Mouse (Mus musculus) T-helper 2 cell (primary cell): ENCODE measurements around the gene Gimap1.

Experiments used
- in situ Hi-C: fragments of 300-600 bp; cut with MboI, MseI; formaldehyde crosslinking; loops from one replicate; pipeline ENCODE4 v1.15.1; 2025; ENCODE audit warnings: high pct_unique_total_duplicates

Gimap1 gene

DNA sequence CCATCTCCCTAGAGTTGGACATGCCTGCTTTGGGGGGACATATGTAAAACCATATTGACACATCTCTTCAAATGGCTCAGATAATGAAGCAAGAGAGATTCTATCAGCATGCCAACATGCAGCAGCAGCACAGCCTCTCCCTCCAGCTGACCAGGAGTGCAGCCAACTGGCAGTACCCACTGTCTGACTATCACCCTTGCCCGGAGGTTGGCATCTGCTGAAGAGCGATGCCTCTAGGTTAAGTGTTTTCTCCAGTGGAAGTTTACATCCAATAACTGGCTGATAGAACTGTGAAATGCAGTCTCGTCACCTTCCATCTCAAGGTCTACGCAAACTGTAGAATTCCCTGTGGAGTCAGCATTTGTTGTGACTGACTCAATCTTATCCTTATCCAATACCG is 1.2 kb upstream of the Gimap1 start:
- in situ Hi-C loops: no loop called here

DNA sequence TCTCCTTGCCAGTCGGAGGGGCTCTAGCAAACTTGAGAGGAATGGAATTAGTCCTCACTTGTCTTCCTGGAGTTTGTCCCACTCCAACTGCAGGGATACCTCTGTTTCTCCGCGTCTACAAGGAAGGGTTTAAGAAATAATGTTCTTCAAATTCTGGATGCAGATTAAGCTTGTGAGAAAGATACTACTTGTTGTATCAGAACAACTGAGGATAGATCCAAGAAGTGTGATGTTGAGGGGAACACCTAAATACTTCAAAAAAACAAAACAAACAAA is 864 bp downstream of the Gimap1 start:
- in situ Hi-C loops: loop anchor here (5.0 kb wide), 2 partner anchors 37 to 62 kb away; partner anchors contain the start of gene Gimap9

DNA sequence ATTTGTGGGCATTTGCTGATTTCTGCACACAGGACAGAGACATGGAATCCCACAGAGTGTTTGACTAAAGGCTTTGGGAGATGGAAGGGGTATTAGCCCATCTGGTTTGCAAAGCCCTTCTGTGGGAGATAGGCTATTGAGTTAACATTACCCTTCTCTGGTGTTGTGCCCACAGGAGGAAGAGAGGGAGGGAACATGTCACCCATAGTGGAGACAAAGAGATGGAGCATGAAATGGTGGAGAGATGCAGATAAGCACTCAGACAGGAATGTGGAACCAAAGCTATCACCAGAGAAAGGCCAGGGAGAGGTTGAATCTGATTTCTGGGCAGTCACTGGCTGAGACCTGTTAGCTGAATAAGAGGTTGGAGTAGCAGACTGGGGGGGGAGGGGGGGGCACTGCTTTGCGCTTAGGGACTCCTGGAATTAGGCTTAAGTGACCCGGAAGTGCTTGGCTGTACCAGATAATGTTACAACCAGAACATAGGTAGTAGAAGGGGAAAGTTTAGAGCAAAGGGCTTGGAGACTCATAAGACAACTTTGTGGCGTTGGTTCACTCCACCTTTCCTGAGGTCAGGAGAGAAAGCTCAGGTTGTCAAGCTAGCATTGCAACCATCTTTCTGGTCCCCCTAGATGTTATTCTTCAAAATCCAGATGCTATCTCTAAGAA is 1.8 kb downstream of the Gimap1 start:
- in situ Hi-C loops: loop anchor here (5.0 kb wide), 2 partner anchors 38 to 63 kb away; partner anchors contain the start of gene Gimap9

DNA sequence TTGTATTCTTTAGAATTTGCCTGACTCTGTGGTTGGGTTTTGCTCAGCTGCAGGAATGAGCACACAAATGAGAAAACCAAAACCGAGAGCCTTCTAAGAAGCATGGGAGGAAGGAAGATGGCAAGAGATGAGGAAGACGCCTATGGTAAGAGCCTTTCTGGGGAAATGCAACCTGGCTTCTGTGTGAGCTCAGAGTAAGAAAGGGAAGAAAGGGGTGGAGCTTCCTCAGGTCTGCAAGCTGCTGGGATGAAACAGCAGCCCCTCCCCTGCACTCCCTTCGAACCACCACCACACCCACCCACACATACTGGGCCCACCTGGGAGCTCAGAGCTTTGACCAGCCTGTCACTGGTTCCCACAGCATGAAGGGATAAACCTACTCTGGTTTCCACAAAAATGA is 2.4 kb downstream of the Gimap1 start:
- in situ Hi-C loops: loop anchor here (5.0 kb wide), 2 partner anchors 39 to 64 kb away; partner anchors contain the start of gene Gimap9

DNA sequence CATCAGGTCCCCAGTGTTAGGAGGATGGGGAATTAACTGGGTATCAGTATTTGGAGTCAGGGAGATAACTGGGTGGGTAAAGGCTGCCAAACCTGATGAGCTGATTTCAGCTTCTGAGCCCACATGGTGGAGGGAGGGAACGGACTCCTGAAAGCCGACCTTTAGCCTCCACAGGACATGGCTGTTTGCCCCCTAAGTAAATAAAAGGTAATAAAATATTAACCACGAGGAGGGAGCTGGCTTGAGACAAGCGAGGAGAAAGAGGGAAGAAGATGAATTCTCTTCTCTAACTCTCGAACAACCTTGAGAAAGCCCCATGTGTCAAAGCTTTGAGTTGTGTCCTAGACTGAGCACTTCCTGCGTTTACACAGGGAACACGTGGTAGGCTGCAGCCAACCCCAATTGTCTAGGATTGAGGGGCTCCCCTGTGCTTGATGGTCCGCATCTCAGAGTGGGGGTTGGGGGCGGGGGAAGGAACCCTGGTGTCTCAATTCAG is 2.9 kb downstream of the Gimap1 start:
- in situ Hi-C loops: loop anchor here (5.0 kb wide), 2 partner anchors 39 to 64 kb away; partner anchors contain the start of gene Gimap9

DNA sequence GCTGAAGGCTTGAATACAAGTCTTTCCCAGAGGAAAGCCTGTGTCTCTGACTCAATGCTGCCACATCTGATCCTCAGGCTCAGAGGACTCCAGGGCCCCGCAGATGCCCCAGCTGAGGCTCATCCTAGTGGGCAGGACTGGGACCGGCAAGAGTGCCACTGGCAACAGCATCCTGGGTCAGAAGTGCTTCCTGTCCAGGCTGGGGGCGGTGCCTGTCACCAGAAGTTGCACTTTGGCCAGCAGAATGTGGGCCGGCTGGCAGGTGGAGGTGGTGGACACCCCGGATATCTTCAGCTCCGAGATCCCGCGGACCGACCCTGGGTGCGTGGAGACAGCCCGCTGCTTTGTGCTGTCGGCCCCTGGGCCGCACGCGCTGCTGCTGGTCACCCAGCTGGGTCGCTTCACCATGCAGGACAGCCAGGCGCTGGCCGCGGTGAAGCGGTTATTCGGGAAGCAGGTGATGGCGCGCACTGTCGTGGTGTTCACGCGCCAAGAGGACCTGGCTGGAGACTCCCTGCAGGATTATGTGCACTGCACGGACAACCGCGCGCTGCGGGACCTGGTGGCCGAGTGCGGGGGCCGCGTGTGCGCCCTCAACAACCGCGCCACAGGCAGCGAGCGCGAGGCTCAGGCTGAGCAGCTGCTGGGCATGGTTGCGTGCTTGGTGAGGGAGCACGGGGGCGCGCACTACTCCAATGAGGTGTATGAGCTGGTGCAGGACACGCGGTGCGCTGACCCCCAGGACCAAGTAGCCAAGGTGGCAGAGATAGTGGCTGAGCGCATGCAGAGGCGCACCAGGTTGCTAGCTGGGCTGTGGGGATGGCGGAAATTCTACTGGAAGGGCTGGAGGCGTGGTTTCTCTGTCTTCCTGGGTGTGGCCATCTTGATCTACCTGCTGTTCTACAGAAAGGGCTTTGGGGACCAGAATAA is 3.8 kb downstream of the Gimap1 start:
- in situ Hi-C loops: loop anchor here (5.0 kb wide), 2 partner anchors 40 to 65 kb away; partner anchors contain the start of gene Gimap9

DNA sequence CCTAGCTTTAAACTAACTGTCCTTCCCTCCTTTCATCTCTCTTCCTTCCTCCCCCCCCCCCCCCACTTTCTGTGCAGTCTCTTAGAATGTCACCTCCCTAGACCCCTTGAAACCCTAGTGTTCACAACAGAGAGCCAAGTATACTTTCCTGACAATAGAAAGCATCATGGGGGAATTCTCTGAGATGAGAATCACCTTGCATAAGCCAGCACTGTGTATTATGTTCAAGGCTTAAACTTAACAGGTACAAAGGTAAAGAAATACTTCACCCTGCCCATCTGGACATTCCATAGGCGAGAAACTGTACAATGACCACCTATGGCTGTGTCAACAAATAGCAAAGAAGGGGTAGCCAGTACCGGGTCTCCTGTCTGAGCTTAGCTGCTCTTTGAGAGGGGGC is 6.6 kb downstream of the Gimap1 start:
- in situ Hi-C loops: no loop called here

DNA sequence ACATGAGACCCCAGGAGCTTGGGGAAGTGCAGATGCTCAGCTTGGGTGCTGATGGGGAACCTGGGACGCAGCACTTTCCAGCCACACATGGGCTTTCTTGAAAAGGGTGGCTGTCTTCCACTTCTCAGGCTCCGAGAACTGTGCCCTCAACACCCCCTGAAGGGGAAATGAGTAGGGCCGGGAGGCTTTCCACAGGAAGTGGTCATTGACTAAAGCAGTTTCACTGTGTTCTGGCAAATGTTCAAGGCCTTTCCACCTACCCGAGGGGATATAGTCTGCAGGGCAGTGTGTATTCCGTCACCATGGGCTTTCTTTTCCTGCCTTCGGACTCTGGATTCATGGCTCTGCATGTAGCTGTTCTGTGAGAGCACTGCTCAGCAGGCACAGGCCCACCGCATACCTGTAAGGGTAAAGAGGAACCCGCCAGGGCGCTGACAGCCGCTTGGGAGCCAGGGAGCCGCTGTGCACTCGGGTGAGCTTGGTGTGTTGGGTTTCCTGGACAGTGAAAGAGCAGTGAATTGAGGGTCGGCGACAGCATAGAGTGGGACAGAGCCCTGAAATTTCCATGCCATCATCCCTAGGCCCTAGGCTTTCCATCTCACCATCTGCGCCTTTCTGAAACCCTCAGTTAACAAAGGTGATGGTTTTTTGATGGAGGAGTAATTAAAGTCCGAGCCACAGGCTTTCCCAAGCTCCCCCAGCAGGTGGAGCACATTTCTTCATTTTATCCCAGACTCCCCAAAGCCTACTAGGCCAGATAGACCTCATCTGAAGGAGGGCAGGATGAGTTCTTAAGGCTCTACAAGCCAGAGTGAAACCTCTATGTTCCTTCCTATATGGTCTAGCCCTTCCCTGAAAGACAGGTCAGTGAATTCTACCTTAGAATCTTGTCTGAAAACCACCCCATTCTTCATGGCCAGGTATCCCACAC is 7.4 kb downstream of the Gimap1 start, which contains the start of gene Gimap5:
TSS of gene Gimap5 (plus strand) at position 239 of the 931 bp plus-strand sequence.
- in situ Hi-C loops: no loop called here

DNA sequence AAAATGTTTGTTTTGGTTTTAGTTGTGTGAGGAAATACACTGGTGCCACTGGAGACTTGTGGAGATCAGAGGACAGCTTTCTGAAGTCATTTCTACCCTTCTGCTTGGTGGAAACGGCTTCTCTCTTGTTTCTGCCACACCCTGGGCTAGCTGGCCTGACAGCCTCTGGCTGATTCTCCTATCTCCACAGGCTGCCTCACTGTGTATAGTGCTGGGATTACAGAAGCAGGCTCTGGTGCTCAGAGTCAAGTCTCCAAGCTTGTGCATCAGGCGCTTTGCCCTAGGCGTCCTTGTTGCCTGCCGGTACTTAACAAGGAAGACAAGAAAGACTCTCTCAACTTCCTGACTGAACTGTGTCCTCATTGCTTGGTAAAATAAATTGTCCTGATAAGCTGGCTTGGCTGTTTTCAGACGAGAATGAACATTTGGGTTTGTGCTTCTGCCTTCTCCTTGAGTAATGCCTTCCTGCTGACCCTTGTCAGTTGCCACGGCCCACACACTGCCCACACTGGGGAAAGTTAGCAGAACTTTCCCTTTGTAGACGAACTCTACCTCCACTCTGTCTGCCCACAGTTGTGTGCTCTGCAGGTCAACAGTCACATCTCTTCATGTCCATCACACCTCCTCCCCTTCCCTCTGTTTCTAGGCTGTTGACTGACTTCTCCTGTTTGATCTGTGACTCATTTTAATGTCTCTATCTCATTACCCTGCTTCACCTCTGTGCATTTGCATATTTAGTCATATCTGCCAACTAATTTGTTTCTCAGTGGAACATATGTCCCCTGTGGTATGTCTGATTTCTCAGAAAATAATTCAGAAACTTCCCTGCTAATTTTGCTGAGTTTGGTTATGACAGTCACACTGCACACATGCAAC is 8.5 kb downstream of the Gimap1 start:
- in situ Hi-C loops: no loop called here

DNA sequence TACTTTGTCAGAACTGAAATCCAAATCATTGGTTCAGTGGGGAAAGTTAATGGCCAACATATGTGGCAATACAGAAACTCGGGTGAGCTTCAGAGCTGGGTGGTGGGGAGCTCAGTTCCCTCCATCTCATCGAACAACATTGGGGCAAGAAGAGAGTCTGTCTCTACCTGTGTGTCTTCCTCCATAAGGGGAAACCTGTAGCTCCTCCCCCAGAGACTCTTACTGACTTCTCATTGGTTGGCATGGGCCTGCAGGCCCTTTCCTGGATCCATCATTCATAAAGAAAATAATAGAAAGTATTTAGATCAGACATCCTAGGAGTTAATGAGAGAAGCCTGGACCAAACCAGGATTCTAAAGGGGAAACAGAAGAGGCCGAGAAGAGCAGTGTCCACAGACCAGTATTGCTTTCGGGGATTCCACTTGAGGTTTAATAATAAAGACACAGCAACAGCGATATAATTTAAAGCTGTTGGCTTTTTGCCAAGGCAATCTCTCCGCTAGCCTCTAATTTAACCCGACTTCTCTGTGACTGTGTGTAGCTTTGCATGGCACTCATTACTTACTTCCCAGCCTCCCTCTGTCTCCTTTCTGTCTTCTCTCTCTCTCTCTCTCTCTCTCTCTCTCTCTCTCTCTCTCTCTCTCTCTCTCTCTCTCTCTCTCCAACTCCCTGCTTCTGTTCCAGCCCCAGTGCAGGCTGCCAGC is 24.9 kb downstream of the Gimap1 start:
- in situ Hi-C loops: no loop called here

DNA sequence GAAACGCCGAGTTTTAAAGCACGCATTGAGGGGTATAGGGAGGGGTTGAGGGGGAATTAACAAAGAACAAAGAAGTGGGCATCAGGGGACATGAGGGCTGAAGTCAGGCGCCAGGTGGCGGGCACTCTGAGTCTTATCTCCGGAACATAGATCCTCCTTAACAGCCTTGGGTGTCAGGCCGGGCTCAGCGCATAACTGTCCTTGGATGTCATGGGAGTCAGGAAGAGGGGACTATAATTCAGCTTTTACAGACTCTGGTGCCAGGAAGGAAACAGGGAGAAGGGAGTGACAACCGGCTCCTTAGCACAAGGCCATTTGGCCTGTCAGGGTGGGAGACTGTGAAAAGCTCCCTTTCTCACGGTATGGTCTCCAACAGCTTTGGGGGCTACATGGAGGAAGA is 25.6 kb downstream of the Gimap1 start:
- in situ Hi-C loops: no loop called here

DNA sequence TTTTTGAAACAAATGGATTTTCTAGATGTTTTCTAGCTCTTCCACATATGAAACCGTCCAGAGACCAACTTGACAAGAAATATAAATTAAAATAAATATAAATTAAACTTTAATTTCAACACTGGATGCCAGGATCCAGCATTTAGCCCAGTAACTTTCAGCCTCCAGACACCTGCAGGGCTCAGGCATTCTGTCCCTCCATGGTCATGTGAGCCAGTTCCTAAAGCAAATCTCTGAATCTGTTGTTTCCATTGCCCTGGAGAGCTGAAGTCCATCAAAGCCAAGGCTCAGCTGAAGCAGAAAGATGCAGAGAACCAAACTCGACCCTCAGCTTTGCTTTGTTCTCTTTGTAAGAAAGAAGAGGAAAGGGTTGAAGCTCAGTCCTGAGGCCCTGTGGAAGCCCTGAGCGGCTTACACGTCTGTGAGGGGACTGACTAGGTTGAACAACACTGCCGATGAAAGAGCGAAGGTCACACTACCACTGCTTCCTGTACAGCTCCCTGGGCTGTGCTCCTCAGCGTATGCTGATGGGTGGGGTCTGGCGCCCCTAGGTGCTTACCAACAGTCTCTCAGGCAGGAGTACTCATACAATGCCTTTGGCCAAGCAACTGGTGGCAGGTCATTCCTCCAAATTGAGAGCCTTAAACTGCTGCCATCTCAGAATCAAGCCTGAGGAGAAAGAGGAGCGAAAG is 29.5 kb downstream of the Gimap1 start:
- in situ Hi-C loops: no loop called here

DNA sequence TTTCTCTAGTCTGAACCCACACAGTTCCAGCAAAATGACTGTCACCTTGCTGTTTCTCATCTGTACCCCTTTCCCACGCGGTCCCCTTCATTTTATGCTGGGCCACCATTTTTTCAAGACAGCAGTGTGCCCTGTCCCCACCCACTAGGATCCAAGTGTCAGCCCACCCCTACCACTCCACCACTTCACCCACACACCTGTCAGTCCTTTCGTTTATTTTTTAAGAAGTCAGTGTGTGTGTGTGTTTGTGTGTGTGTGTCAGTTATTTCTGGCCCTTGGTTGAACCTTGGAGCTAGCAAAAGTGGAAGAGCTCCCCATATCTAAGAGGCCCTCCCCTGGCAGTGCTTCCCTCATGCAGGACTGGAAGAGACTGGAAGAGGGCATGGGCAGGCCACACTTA is 30.1 kb downstream of the Gimap1 start:
- in situ Hi-C loops: no loop called here

DNA sequence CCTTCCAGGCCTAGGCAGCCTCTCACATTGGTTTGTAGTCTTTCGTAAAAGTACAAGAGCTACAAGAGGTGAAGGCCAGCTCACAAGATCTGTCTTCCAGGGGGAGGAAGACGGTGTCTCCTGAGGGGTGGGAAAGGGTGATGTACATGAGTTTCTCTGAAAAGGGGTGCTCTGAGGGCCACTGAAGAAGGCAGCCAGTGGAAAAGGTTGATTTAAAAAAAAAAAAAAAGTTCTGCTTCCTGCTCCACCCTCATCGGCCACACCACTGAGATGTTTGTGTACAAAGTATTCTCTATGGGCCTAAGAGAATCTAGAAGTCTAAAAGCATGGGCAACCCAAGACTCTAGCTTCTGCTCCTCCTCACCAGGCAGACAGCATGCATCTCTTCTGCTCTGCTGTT is 31.8 kb downstream of the Gimap1 start, which contains the start of gene Gimap3:
TSS of gene Gimap3 (minus strand) at position 156 of the 400 bp plus-strand sequence.
- in situ Hi-C loops: loop anchor here (5.0 to 10.0 kb wide), 2 partner anchors 123 to 236 kb away; partner anchors contain the start of genes Atp6v0e2 and Gimap8

DNA sequence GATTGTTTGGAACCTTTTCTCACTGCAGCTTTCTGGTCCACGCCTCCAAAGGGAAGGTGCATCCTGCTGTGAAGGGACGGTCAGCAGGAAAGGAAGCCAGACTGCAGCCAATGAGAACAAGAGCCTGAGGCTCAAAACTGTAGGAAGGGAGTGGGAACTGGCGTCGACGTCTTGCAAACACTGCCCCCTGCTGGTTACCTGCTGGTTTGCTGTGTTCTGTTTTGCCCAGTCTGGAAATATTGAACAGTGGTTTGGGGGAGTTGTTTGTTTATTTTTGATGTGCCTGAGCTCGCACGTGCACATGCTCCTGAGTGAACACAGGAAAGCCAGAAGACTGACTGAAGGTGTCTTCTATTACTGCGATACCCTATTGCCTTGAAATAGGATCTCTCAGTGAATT is 33.2 kb downstream of the Gimap1 start:
- in situ Hi-C loops: loop anchor here (5.0 to 10.0 kb wide), 2 partner anchors 125 to 237 kb away; partner anchors contain the start of genes Atp6v0e2 and Gimap8

DNA sequence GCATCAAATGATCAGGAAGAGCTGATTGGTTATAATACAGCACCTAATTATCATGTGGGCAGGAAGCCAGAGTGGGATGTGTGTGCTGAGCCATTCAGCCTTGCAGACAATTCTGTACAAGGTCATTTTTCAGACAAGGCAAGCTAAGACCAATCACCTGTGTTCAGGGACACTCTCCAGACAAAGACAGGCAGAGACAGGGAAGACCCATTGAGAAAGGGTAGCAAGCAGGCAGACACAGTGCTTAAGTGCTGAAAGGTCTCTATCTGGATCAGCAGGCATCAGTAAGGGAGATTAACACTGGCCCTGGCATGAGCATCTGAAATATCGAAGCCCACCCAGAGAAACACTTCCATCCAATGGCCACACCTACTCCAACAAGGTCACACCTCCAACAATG is 45.6 kb downstream of the Gimap1 start:
- in situ Hi-C loops: loop anchor here (10.0 kb wide), 1 partner anchor 840 kb away; no protein-coding TSS in a partner anchor

DNA sequence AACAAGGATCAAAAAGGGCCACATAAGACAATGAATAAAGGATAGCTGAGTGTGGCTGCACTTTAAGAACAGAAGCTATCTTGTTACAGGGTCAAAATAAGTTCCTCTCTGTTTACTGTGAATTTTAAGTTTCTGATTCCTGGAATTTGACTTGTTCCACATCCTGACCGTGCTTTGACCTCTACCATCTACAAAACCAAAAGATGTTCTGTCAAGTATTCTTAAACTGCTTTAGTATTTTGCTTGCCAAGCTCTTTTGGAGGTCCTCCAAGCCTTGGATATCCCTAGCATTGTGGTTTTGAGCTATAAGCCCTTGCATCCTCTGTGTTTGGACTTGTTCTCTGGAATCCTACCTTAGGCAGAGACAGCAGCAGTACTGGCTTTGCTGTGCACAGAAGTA is 46.3 kb downstream of the Gimap1 start:
- in situ Hi-C loops: loop anchor here (10.0 kb wide), 1 partner anchor 840 kb away; no protein-coding TSS in a partner anchor

DNA sequence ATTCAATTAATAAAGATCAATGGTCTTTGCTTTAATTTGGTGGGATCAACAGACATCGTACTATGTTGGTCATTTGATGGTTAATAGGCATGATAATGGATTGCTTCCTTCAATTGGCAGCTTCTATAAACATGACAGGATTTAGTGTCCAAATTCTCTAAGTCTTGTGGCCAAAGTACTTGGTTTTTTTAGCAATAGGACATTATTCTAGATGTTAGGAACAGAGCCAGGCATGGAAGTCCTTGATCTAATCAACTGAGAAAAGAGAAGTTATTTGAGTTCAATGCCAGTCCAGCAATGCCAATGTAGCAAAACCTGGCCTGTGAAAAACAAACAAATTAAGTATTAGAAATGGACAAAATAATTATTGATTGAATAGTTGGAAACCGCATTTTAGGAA is 46.7 kb downstream of the Gimap1 start:
- in situ Hi-C loops: loop anchor here (10.0 kb wide), 1 partner anchor 841 kb away; no protein-coding TSS in a partner anchor

DNA sequence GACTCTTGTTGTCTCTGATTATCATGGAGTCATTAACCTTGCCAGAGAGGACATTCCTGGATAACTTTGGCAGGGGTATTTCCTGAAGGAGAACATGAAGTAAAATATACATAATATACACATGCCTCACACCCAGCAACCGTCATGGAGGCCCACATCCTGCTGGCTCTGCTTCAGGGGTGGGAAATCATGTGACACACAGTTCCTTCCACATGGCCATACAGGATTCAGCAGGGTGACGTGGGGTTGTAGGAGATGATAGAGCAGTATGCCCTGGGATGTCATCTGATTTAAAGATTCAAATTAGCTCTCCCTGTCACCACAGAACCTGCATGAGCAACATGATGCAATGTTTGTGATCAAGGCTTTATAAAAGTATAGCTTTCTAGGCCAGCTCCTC is 49.0 kb downstream of the Gimap1 start:
- in situ Hi-C loops: loop anchor here (10.0 kb wide), 1 partner anchor 843 kb away; no protein-coding TSS in a partner anchor
